Mouse (Mus musculus) intestine, embryonic 15.5 days (tissue): ENCODE data around the gene Slc16a8. TPM values are rescaled to one million over a fixed set of nuclear protein-coding genes. Genes with fewer than 3 reads are reported as not detected.

Source experiments
- ATAC-seq: fragments of 200-750 bp; cut with Nextera tagmentation; 2 replicates; pipeline ENCODE4 v1.8.0; 2017; ENCODE audit warnings: moderate TSS enrichment, moderate library complexity
- H3K27ac ChIP-seq: fragments of 300-500 bp; sonication (generic); 2 replicates; pipeline ENCODE4 v1.5.1; 2015; ENCODE audit warnings: mild to moderate bottlenecking, inconsistent platforms
- H3K27me3 ChIP-seq: fragments of 300-500 bp; sonication (generic); replicated peaks from 2 replicates; pipeline ENCODE4 v1.6.1; 2015; ENCODE audit warnings: inconsistent platforms
- H3K36me3 ChIP-seq: fragments of 300-500 bp; sonication (generic); 2 replicates; pipeline ENCODE4 v1.6.1; 2015; ENCODE audit warnings: inconsistent platforms
- H3K4me1 ChIP-seq: fragments of 300-500 bp; sonication (generic); replicated peaks from 2 replicates; pipeline ENCODE4 v1.6.1; 2015; ENCODE audit warnings: inconsistent platforms
- H3K4me2 ChIP-seq: fragments of 300-500 bp; sonication (generic); replicated peaks from 2 replicates; pipeline ENCODE4 v1.6.1; 2015; ENCODE audit warnings: mild to moderate bottlenecking, inconsistent platforms
- H3K4me3 ChIP-seq: fragments of 300-500 bp; sonication (generic); replicated peaks from 2 replicates; pipeline ENCODE4 v1.5.1; 2015; ENCODE audit warnings: inconsistent platforms
- H3K9ac ChIP-seq: fragments of 300-500 bp; sonication (generic); 2 replicates; pipeline ENCODE4 v1.6.1; 2015; ENCODE audit warnings: inconsistent platforms
- H3K9me3 ChIP-seq: fragments of 300-500 bp; sonication (generic); 2 replicates; pipeline ENCODE4 v1.6.1; 2016; ENCODE audit warnings: inconsistent platforms
- WGBS: fragments of 180-500 bp; shearing (Covaris S2); methylation state at CpG from one replicate; pipeline ENCODE4 v1.1.7; 2015; 5-methylcytosine and 5-hydroxymethylcytosine counted together
- polyA plus RNA-seq: library from polyadenylated mRNA; unstranded; fragments of >200 nt; fragmentation: Nextera tagmentation; extraction: Ambion mirVana; gene quantifications from 2 replicates; pipeline ENCODE4 v1.2.1, GENCODE M21; 2015

Gene Slc16a8
- polyA plus RNA-seq, result 0.16 TPM in 1 of 2 replicates, not detected in the other

DNA sequence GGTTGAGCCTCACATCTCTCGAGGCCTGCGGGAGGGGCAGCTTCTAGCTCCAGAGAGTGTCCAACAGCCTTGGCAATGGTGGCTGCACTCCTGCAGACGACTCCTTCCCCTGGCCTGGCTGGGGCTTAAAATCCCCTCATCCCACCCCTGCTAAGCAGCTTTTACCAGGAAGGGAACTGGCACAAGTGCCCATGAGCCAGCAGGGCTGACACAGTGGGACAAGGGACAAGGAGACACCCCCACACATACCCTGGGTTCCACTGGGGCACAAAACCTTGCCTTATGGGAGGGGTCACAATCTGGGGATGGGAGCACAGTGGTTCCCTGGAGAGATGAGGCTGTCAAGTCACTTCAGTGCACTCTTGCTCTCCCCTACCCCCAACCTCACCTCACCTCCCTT lies at the start of gene Slc16a8:
Slc16a8 (minus strand) TSS at position 101 of the 400 bp plus-strand sequence.
- Histone ChIP-seq H3K27me3 (peaks cover 48% of the 10 kb centered on the region), H3K9ac (no peak within 1 kb of the TSS), H3K9me3 (no peaks in the 10 kb centered on the region), H3K4me2 (no peak within 1 kb of the TSS), H3K4me1 (peaks cover 17% of the 10 kb centered on the region), H3K4me3 (no peak within 1 kb of the TSS), H3K36me3 (no peaks in the 10 kb centered on the region), H3K27ac (no peak within 1 kb of the TSS)
- WGBS, result 40% methylated on average over 3 of the region's 3 CpGs
- no peak for ATAC-seq

DNA sequence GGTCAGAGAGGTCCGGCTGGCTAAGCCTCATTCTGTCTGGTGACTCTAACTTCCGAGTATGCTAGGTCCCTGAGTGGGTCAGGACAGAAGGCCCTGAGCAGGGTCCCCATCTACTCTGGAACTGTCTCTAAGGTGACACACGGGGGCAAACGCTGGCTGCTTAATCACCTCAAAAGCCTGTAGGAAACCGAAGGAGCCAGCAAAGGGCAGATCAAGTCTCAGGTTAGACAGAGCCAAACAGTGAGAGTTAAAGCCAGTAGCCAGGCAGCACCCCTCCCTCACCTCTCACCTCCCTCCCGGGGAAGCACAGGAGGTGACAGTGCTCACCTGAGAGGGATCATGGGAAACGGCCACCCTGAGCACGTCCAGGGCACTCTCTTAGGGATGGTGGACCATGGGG lies 49.2 kb upstream of the Slc16a8 start:
- Histone ChIP-seq H3K9ac (no peak overlapping the region), H3K4me2 (no peak overlapping the region), H3K27ac (no peak overlapping the region), H3K27me3 (no peaks in the 10 kb centered on the region), H3K4me3 (no peak overlapping the region), H3K4me1 (no peaks in the 10 kb centered on the region), H3K36me3 (peaks cover 5% of the 10 kb centered on the region; the same call in 1 of the 2 replicates), H3K9me3 (no peaks in the 10 kb centered on the region)
- WGBS, result 81% methylated on average over 8 of the region's 8 CpGs
- ATAC-seq, result no peak

DNA sequence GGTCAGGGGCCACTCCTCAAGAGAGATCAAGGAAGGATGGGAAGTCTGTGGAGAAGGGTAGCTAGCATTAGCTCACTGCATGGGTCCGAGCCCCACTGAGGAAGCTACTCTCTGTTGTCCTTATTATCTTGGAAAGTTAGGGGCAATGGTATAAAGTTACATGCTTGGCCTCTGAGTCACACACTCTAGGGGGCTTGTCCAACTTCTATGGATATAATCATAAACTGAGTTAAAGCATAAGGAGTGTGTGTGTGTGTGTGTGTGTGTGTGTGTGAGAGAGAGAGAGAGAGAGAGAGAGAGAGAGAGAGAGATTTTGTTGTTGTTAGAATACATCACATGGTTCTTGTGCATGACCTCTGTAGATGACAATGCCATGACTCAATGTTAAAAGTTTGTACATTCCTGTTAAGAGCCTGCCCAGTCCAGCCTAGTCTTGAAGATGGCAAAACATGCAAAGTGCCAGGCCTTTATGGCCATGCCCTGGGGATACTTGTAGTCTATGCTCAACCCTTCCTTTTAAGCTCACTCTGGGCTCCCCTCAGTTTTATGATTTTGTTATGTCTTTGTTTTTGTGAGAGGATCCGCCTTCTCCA lies 45.1 kb upstream of the Slc16a8 start:
- Histone ChIP-seq H3K9me3 (no peaks in the 10 kb centered on the region), H3K9ac (no peak overlapping the region), H3K36me3 (0 out of 2 replicates have a peak, but pooled peaks cover 3% of the 10 kb centered on the region), H3K4me2 (no peak overlapping the region), H3K27ac (no peak overlapping the region), H3K27me3 (no peaks in the 10 kb centered on the region), H3K4me1 (no peaks in the 10 kb centered on the region), H3K4me3 (no peak overlapping the region)
- no peak for ATAC-seq
- 65% methylated on average over 2 of the region's 2 CpGs for WGBS

DNA sequence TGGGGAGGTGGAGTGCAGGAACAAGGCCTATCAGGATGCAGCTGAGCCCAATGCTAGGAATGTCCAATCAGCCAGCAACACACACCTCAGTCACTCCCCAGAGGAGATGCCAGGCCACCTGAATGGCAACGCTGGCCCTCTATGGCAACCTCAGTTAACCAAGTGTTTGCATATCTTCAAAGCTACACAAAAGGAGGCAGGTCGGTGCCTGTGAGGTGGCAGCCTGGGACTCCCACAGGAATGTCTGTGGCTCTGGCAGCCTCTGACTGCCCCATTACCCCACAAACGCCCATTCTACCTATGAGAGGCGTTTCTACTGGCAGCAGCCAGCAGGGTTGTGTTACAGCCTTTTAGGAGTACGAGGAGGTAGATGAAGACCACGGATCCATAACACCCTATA lies 44.0 kb upstream of the Slc16a8 start:
- no peak overlapping the region for H3K9ac ChIP-seq
- ATAC-seq, result no peak
- WGBS, result 86% methylated on average over 6 of the region's 6 CpGs

DNA sequence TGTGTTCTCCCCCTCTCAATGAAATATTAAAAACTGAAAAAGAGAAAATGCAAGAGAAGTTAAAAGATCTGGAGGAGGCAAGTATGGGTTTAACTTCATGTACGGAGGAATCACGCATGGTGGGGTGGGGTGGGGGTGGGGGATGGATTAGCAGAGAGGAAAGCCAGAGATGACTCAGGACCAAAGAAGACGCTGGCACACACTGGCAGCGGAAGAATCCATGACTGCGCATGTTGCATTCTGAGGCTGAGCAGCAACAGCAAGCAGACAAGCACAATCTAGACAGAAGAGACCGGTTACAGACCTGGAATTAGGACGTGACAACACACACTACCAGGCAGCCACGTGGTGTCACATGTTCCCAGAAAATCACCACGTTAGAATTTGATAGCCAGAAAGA lies 38.2 kb upstream of the Slc16a8 start:
- WGBS, result 89% methylated on average over 9 of the region's 9 CpGs
- Histone ChIP-seq H3K9ac (no peak overlapping the region), H3K4me2 (no peak overlapping the region), H3K27ac (no peak overlapping the region), H3K27me3 (no peaks in the 10 kb centered on the region), H3K36me3 (no peaks in the 10 kb centered on the region), H3K4me1 (no peaks in the 10 kb centered on the region), H3K4me3 (no peak overlapping the region), H3K9me3 (no peaks in the 10 kb centered on the region)
- no peak for ATAC-seq

More for the DNA sequence above, 44.0 kb upstream of the Slc16a8 start:
- no peaks in the 10 kb centered on the region for H3K9me3 ChIP-seq
- H3K27me3 ChIP-seq, result no peaks in the 10 kb centered on the region
- H3K4me3 ChIP-seq, result no peak overlapping the region
- H3K4me1 ChIP-seq, result no peaks in the 10 kb centered on the region
- H3K27ac ChIP-seq, result no peak overlapping the region
- H3K36me3 ChIP-seq, result 0 out of 2 replicates have a peak, but pooled peaks cover 3% of the 10 kb centered on the region
- no peak overlapping the region for H3K4me2 ChIP-seq

DNA sequence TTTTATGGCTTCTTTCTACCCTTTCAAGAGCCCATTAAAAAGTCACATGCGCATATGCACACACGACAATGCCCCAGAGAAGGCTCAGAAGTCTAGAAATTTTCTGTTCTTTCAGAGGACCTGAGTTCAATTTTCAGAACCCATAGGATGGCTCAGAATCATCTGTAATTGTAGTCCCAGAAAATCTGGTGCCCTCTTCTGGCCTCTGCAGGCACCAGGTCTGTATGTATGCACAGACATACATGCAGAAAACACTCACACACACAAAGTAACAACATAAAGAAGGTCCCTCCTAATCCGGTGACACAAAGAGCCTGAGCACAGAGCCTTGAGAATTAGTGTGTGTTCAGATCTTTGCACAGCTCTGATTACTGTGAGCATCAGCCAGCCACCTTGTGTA lies 35.8 kb upstream of the Slc16a8 start:
- Histone ChIP-seq H3K4me3 (no peak overlapping the region), H3K4me2 (no peak overlapping the region), H3K4me1 (0 out of 2 replicates have a peak, but pooled peaks cover 15% of the 10 kb centered on the region), H3K9me3 (no peaks in the 10 kb centered on the region), H3K9ac (no peak overlapping the region), H3K27ac (no peak overlapping the region), H3K27me3 (no peaks in the 10 kb centered on the region), H3K36me3 (no peaks in the 10 kb centered on the region)
- no peak for ATAC-seq
- WGBS, result 78% methylated on average over 3 of the region's 3 CpGs

DNA sequence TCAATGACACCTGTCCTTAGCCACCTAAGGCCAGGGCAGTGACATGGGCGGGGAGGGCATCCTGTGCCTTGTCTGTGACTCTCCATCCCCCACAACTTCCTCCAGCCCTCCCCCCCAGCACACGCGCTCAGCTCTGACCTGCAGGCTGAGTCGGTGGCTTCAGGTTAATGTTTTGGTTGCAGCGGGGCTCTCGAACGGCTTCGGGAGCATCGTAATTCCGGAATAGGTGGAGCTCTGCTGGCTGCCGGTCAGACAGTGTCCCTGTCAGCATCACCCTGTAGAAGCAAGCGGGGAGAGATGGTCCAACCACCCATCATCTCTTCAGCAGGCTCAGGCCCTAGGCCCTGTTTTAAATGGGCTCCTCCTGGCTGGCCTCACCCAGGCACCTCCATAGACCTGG lies 34.9 kb upstream of the Slc16a8 start:
- no peaks in the 10 kb centered on the region for H3K9me3 ChIP-seq
- H3K27ac ChIP-seq, result no peak overlapping the region
- H3K27me3 ChIP-seq, result no peaks in the 10 kb centered on the region
- no peak overlapping the region for H3K4me2 ChIP-seq
- WGBS, result 86% methylated on average over 12 of the region's 12 CpGs
- no peaks in the 10 kb centered on the region for H3K36me3 ChIP-seq
- H3K4me1 ChIP-seq, result 0 out of 2 replicates have a peak, but pooled peaks cover 15% of the 10 kb centered on the region
- H3K4me3 ChIP-seq, result no peak overlapping the region
- H3K9ac ChIP-seq, result no peak overlapping the region
- no peak for ATAC-seq

DNA sequence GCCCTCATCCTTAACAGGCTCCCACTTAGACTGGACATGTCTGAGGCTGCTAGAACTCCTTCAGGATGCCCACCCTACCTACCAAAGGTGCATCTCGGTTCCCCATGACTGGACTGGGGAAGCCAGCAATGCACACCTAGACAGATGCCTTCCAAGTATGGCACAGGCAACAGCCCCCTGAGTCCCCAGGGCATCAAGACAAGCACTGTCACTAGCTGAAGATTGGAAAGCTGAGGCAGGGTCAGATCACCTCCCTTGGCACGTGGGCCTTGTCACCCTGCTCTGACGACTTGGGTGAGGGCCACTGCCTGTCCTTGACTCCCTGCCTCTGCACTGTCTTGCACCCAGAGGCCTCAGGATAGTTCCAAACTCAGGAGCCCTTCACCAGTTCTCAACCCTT lies 33.8 kb upstream of the Slc16a8 start:
- Histone ChIP-seq H3K27me3 (no peaks in the 10 kb centered on the region), H3K4me1 (peaks cover 19% of the 10 kb centered on the region; the same call in 1 of the 2 replicates), H3K9ac (no peak overlapping the region), H3K9me3 (no peaks in the 10 kb centered on the region), H3K4me2 (no peak overlapping the region), H3K36me3 (no peaks in the 10 kb centered on the region), H3K27ac (0 out of 2 replicates have a peak overlapping the region, but pooled peaks have one; percentile 9), H3K4me3 (no peak overlapping the region)
- no peak for ATAC-seq
- 81% methylated on average over 3 of the region's 3 CpGs for WGBS

DNA sequence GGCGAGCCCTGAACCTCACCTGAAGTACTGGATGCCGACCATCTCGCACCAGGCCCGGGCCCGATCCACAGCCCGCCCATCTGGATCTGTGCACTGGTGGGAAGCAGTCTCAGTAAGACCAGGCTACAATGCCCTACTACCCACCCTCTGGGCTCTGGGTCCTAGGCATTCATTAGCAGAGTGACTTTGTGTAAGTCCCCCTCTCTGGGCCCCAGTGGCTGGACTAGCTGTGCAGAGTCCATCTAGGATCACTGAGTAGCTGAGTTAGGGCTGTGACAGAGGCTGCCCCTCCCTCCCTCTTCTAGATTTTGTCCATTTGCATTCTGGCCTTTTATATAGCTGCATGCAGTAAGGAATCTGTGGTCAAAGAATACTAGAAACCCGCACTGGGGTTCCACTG lies 32.5 kb upstream of the Slc16a8 start:
- no peak overlapping the region for H3K9ac ChIP-seq
- H3K9me3 ChIP-seq, result no peaks in the 10 kb centered on the region
- peaks cover 21% of the 10 kb centered on the region; the same call in 1 of the 2 replicates for H3K4me1 ChIP-seq
- peak overlapping the region; percentile 11; the same call in 1 of the 2 replicates for H3K4me2 ChIP-seq
- H3K27me3 ChIP-seq, result no peaks in the 10 kb centered on the region
- H3K27ac ChIP-seq, result 0 out of 2 replicates have a peak overlapping the region, but pooled peaks have one; percentile 57
- no peak for ATAC-seq
- H3K36me3 ChIP-seq, result no peaks in the 10 kb centered on the region
- 91% methylated on average over 7 of the region's 7 CpGs for WGBS
- no peak overlapping the region for H3K4me3 ChIP-seq

DNA sequence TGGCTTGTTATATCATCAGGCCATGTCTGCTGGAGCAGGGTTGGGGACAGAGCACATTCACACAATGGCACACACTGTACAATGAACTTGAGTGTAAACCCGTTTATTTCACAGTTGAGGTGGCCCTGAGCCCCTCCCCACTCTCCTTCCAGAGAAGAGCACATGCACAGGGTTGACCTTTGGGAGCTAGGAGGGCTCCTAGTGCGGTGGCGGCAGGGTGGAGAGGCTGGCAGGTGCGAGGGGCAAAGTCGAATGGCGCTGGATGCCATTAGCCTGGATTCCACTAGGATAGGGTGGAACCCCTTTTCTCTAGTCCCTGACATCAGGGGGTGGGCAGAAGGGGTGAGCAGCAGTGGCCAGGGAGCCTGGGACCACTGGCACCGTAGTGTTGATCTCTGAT lies 31.6 kb upstream of the Slc16a8 start:
- no peak overlapping the region for H3K9ac ChIP-seq
- peak overlapping the region; percentile 57 for H3K27ac ChIP-seq
- no peaks in the 10 kb centered on the region for H3K9me3 ChIP-seq
- no peaks in the 10 kb centered on the region for H3K36me3 ChIP-seq
- no peaks in the 10 kb centered on the region for H3K27me3 ChIP-seq
- peak overlapping the region; percentile 49; the same call in 1 of the 2 replicates for H3K4me2 ChIP-seq
- peaks cover 24% of the 10 kb centered on the region; the same call in 1 of the 2 replicates for H3K4me1 ChIP-seq
- no peak overlapping the region for H3K4me3 ChIP-seq
- whole genome bisulfite sequencing, result 82% methylated on average over 7 of the region's 7 CpGs
- ATAC-seq, result peak; percentile 7

DNA sequence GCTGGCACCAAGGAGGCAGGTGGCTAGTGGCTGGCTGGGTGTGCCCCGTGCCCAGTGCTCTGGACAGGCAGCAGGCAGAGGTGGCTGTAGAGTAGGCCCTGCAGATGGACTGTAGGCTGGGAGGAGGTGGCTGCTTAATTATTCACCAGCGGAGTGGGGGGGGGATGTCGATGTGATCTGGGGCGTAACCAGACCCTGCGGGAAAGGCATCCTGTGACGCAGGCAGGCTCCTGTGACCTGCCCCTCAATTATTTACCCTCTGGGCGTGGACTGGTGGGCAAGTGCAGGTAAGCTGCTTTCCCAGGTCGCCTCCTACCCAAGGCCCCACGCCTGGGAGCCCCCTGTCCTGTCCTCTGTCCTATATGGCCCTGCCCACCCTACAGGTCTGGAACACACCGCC lies 30.8 kb upstream of the Slc16a8 start, which contains the start of gene Baiap2l2:
Baiap2l2 (minus strand) TSS at position 139 of the 400 bp plus-strand sequence.
- Histone ChIP-seq H3K9me3 (no peaks in the 10 kb centered on the region), H3K27ac (peak within 1 kb of the TSS; percentile 68), H3K27me3 (no peaks in the 10 kb centered on the region), H3K4me1 (peaks cover 24% of the 10 kb centered on the region; the same call in 1 of the 2 replicates), H3K36me3 (no peaks in the 10 kb centered on the region), H3K4me2 (peak within 1 kb of the TSS; percentile 49), H3K4me3 (peak within 1 kb of the TSS; percentile 27), H3K9ac (peak within 1 kb of the TSS; percentile 34)
- WGBS, result 49% methylated on average over 10 of the region's 10 CpGs
- ATAC-seq, result peak; percentile 69

DNA sequence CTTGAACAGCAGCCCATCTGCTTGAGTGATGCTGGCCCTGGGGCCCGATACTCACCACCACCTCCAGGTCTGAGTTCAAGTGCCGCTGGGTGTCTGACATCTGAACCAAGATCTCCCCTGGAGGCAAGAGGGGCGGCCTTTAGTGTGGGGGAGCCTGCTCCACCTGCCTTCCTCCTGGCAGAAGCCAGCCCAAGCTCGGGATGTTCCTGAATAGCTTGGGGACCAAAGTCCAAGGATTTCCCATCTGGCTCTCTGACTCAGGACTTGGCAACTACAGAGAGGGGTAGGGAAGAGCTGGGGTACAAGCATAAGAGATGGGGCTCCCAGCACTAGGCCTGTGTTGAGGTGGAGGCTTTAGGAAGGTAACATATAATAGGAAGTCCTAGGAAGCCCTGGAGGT lies 28.8 kb upstream of the Slc16a8 start:
- H3K9ac ChIP-seq, result no peak overlapping the region
- H3K4me3 ChIP-seq, result no peak overlapping the region
- no peaks in the 10 kb centered on the region for H3K36me3 ChIP-seq
- no peaks in the 10 kb centered on the region for H3K27me3 ChIP-seq
- no peak for ATAC-seq
- peak overlapping the region; percentile 32 for H3K27ac ChIP-seq
- H3K4me2 ChIP-seq, result peak overlapping the region; percentile 49
- H3K9me3 ChIP-seq, result no peaks in the 10 kb centered on the region
- 75% methylated on average over 4 of the region's 4 CpGs for WGBS
- H3K4me1 ChIP-seq, result peaks cover 24% of the 10 kb centered on the region; the same call in 1 of the 2 replicates

DNA sequence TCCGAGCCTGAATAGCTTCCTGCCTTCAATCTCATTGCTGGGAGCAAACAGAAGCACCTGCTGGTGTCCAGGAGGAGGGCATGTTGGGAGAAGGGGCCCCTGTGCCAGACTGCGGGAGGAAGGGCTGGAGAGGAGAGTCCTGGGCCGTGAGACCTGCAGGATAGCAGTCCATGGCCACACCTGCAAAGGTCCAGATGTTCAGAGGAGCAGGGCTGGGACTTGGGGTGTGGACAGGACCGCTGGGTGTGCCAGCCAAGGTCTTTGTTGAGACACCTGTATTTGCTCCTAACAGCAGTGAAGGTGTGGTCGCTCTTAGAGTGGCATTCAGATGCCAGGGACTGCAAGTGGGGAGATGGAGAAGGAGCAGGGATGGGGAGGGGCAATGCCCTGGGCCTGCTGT lies 27.9 kb upstream of the Slc16a8 start:
- Histone ChIP-seq H3K4me3 (no peak overlapping the region), H3K4me1 (peaks cover 24% of the 10 kb centered on the region; the same call in 1 of the 2 replicates), H3K27ac (peak overlapping the region; percentile 28), H3K9me3 (no peaks in the 10 kb centered on the region), H3K9ac (no peak overlapping the region), H3K27me3 (no peaks in the 10 kb centered on the region), H3K36me3 (no peaks in the 10 kb centered on the region), H3K4me2 (peak overlapping the region; percentile 12; the same call in 1 of the 2 replicates)
- peak; percentile 52 for ATAC-seq
- WGBS, result 65% methylated on average over 5 of the region's 5 CpGs
